Mouse (Mus musculus) left cerebral cortex, adult 9 months (tissue): ENCODE measurements around the gene Gpi1.

Experiments used
- DNase-seq, 2 experiments: peaks; one replicate each; pipeline ENCODE4 v3.0.0; 2022; ENCODE audit warnings: low spot score in 2 of 2

The Gpi1 gene

GRCm38 (mm10) chr7:34230116-34230515 is at the start of gene Gpi1:
Gene Gpi1 (minus strand): TSS chr7:34230336.
- DNase-seq, result peak in 1 of 2 experiments; percentile 67

GRCm38 (mm10) chr7:34277656-34278055 is 47.5 kb upstream of the Gpi1 start:
- DNase-seq, result no peak

GRCm38 (mm10) chr7:34276066-34276465 is 45.9 kb upstream of the Gpi1 start:
- no peak for DNase-seq

GRCm38 (mm10) chr7:34272465-34272864 is 42.3 kb upstream of the Gpi1 start:
- no peak for DNase-seq

GRCm38 (mm10) chr7:34268463-34268862 is 38.3 kb upstream of the Gpi1 start:
- no peak for DNase-seq

GRCm38 (mm10) chr7:34266421-34266820 is 36.3 kb upstream of the Gpi1 start:
- no peak for DNase-seq

- peak; percentile 48 to 87 for DNase-seq
These were observed 35.8 kb upstream of the Gpi1 start for GRCm38 (mm10) chr7:34265876-34266346.

GRCm38 (mm10) chr7:34263437-34263836 is 33.3 kb upstream of the Gpi1 start:
- DNase-seq, result no peak

- no peak for DNase-seq
These were observed 28.3 kb upstream of the Gpi1 start for GRCm38 (mm10) chr7:34258407-34258806.

GRCm38 (mm10) chr7:34257279-34257678 is 27.1 kb upstream of the Gpi1 start:
- DNase-seq, result no peak

GRCm38 (mm10) chr7:34255916-34256315 is 25.8 kb upstream of the Gpi1 start:
- no peak for DNase-seq

- DNase-seq, result no peak
These were observed 25.0 kb upstream of the Gpi1 start for GRCm38 (mm10) chr7:34255137-34255536.

- DNase-seq, result no peak
These were observed 21.9 kb upstream of the Gpi1 start for GRCm38 (mm10) chr7:34252030-34252429.

GRCm38 (mm10) chr7:34250738-34251137 is 20.6 kb upstream of the Gpi1 start, which contains the start of gene Gm6096:
Gene Gm6096 (plus strand): TSS chr7:34251038.
- DNase-seq, result no peak

GRCm38 (mm10) chr7:34246870-34247499 is 16.8 kb upstream of the Gpi1 start:
- DNase-seq, result no peak

GRCm38 (mm10) chr7:34242176-34242575 is 12.0 kb upstream of the Gpi1 start:
- no peak for DNase-seq

GRCm38 (mm10) chr7:34238086-34238485 is 8.0 kb upstream of the Gpi1 start:
- DNase-seq, result no peak

GRCm38 (mm10) chr7:34235602-34236001 is 5.5 kb upstream of the Gpi1 start:
- no peak for DNase-seq

- no peak for DNase-seq
These were observed 4.8 kb upstream of the Gpi1 start for GRCm38 (mm10) chr7:34234610-34235561.

- peak; percentile 99 to 100 for DNase-seq
These were observed 3.9 kb upstream of the Gpi1 start for GRCm38 (mm10) chr7:34233909-34234609.

GRCm38 (mm10) chr7:34232785-34233725 is 2.9 kb upstream of the Gpi1 start:
- no peak for DNase-seq
